Mouse (Mus musculus): Measurements from ENCODE around the gene Gm3448. TPM values are rescaled to one million over a fixed set of nuclear protein-coding genes. Genes with fewer than 3 reads are reported as not detected.
"Not testable (repeated sequence)": the region's sequence is repeated elsewhere in the genome, so short reads cannot be mapped to it uniquely, and the experiment has no call there.

The Gm3448 gene
- total RNA-seq, 2 experiments from 2014 or later = 4.2 to 10.1 TPM

DNA sequence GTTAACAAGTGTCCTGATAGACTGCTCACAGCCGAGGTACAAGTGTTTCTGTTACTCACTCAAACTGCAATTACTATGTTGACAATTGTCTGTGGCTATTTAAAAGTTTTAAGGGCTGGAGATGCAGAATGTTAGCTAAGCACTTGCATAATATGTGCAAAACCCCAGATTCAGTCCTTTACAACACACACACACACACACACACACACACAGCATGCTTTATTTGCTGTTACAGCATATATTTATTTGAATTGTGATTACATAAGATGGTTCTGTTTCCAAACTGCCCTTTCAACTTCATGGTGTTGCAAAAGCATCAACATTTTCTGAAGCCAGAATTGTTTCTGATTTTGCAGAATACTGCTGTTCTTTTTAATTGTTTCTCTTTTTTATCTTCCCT lies 9.0 kb upstream of the Gm3448 start:
- not testable (repeated sequence) for ATAC-seq (replicated peaks; ENCODE audit: low FRiP score, low TSS enrichment, poor library complexity, severe bottlenecking)

DNA sequence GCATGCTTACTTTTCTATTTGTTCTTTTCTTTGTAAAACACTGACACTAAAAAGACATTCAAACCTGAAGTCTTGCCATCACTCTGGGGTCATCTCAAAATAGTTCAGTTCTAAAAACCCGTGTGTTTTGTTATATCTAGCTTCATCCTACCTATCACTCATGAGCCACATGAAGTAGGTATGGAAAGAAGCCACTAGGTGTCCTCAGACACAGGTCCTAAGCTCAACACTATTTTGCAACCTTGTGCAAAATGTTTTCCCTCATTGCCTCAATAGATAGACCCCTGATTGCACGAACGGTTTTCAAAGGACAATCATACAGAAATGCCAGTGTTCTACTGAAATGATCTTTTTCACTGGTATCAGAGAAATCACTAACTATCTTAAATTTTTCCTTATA lies 882 bp downstream of the Gm3448 start:
- peak; percentile 74 for ATAC-seq (replicated peaks; ENCODE audit: low FRiP score, low TSS enrichment, poor library complexity, severe bottlenecking)

DNA sequence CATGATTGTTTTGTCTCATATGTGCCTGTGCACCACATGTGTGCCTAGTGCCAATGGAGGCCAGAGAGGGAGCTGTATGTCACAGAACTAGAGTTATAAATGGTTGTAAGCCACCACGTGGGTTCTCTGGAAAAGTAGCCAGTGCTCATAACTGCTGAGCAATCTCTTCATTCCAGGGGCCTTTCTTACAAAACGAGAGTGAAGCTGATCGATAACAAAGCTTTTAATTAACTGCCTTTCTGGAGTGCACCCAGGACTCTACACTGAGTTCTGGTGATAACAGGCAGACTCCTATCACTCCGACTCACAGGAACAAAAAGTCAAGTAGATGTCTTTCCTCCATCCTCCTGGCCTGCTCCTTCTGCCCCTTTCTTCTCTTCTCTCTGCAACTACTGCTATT lies 9.9 kb downstream of the Gm3448 start:
- ATAC-seq (replicated peaks; ENCODE audit: low FRiP score, low TSS enrichment, poor library complexity, severe bottlenecking) = peak; percentile 82

DNA sequence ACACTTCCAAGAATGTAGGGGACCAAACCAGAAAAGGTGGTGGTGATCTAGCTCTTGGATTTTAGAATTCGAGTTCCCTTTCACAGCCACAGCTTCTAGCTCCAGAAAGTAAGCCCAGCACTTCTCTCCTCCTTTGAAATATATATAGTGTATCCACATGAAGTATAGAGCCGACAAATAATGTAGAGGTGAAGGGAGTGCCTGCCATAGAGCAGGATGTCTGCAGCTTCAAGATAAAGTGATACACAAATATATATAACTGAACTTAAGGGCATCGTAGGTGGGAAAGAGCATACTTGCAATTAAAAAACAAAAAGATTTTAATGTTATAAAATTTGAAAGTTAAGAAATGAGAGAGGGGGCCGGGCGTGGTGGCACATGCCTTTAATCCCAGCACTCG lies 15.8 kb downstream of the Gm3448 start:
- peak; percentile 50 for ATAC-seq (replicated peaks; ENCODE audit: low FRiP score, low TSS enrichment, poor library complexity, severe bottlenecking)

DNA sequence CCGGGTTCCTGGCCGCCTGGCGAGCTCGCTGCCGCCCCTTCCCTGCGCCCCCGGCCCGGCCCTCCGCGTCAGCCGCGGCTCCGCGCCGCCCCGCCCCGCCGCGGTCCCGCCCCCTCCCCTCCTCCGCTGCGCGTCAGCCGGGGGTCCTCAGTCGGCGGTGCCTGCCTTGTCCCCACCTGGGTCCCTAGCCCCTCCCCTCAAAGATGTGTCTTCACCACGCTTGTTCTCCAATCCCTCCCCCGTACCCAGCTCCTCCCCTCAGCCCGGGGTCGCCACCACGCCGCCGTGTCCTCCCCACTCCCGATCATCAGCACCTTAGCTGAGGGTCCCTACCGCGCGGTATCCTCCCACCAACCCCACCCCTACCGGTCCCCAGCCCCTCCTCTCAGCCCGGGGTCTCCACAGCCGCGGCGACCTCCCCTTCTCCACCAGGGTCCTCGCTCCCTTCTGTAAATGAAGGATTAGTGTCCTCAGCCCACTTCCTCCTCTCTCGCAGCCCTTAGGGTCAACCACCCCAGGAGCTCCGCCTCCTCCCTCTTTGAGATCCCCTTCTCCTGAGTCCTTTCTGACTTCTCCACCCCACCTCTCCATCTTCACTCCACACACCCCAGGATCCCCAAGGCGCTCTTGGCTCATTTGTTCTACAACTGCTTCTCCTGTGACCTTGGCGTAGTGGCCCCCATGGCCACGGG lies 16.7 kb downstream of the Gm3448 start:
- ATAC-seq (replicated peaks; ENCODE audit: low FRiP score, low TSS enrichment, poor library complexity, severe bottlenecking) = peak; percentile 31

DNA sequence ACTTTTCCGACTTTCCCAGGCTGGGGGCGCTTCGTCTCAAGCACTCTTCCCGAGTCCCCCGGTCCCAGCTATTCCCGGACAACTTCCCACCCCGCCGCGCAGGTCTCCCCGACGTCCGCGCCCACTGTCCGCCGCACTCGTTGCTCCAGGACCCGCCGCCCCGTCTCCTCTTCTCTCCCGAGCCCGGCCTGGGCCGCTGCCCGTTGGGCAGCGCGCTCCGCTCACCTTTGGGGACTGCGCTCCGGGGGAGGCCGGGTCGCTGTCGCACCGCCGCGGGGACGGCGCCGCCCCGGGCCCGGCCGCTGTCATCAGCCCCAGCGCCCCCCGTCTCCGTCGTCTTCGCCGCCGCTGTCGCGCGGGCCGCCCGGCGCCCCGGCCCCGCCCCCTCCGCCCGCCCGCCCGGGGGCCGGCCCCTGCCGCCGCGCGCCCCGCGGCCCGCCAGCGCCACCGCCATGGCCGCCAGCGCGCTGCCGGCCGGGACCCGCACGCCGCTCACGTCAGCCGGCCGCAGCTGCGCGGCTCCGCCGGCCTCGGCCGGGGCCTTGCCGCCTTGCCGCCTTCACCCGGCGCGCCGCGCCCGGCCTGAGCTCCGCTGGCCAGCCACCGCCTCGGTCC lies 17.4 kb downstream of the Gm3448 start:
- ATAC-seq (replicated peaks; ENCODE audit: low FRiP score, low TSS enrichment, poor library complexity, severe bottlenecking) = not testable (repeated sequence)

DNA sequence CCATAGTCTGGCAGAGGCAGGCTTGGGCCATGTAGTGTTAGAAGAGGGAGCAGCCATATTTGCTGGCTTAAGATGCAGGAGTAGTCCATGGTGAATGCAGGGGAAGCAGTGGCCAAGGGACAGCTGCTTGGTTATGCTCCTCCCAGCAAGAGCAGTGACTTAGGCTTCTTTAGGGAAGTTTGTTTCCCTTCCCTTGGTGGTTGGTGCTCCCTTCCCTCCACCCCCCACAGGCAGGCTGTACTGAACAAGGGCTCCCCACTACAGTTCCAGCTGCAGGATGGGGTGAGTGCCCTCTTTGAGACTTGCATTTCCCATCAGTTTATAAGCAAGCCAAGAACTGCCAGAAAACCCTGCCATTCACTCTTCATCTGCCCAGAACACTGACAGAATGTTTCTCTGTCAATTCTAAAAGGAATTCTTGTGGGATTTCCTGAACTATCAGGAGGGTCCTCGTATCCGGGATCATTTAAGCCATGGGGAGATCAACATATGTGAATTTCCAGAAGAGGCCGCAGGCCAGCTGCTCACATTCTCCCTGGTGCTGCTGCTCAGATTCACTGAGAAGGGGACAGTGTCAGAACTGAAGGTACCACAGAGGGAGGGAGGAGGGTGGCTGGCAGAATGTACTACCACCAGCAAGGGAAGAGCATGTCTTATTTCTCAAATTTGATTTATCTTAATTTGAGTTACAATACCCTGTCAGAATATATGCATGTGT lies 19.7 kb downstream of the Gm3448 start:
- ATAC-seq (replicated peaks; ENCODE audit: low FRiP score, low TSS enrichment, poor library complexity, severe bottlenecking) = not testable (repeated sequence)

DNA sequence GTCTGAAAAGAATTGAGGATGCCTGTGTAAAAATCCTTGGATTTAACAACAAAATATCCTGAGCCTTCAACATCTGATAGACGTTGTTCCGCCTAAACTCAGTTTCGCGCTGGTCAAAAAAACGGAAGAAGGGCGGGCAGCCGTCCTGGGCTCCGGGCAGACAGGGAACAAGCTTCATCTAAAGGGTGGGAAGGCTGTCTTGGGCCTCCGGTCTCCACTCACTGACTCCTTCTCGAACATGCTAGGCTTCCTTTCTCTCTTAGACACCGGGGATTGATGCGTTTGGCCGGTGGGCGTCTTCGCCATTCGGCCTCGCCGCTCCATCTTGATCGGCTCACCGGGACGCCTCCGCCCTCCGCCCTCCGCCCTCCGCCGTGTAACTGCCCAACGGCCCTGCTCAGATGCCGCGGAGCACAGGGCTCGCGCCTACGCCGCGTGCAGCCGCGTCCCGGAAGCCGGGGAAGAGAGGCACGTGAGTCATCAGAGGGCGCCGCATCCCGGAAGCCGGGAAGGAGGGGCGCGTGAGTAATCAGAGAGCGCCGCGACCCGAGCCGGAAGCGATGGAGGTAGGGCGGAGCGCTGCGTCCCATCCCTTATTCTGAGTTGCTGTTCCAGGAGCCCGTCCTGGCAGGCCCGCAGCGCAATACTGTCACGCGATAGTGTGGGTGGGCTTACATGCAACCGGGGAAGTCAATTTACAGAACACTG lies 31.5 kb downstream of the Gm3448 start, which contains the start of gene Gm3435:
Gene Gm3435 (plus strand): TSS at position 471 of the 708 bp plus-strand sequence.
- peak; percentile 92 for ATAC-seq (replicated peaks; ENCODE audit: low FRiP score, low TSS enrichment, poor library complexity, severe bottlenecking)

DNA sequence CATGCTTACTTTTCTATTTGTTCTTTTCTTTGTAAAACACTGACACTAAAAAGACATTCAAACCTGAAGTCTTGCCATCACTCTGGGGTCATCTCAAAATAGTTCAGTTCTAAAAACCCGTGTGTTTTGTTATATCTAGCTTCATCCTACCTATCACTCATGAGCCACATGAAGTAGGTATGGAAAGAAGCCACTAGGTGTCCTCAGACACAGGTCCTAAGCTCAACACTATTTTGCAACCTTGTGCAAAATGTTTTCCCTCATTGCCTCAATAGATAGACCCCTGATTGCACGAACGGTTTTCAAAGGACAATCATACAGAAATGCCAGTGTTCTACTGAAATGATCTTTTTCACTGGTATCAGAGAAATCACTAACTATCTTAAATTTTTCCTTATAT lies 32.2 kb downstream of the Gm3448 start:
- ATAC-seq (replicated peaks; ENCODE audit: low FRiP score, low TSS enrichment, poor library complexity, severe bottlenecking) = peak; percentile 75

DNA sequence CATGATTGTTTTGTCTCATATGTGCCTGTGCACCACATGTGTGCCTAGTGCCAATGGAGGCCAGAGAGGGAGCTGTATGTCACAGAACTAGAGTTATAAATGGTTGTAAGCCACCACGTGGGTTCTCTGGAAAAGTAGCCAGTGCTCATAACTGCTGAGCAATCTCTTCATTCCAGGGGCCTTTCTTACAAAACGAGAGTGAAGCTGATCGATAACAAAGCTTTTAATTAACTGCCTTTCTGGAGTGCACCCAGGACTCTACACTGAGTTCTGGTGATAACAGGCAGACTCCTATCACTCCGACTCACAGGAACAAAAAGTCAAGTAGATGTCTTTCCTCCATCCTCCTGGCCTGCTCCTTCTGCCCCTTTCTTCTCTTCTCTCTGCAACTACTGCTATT lies 41.3 kb downstream of the Gm3448 start:
- ATAC-seq (replicated peaks; ENCODE audit: low FRiP score, low TSS enrichment, poor library complexity, severe bottlenecking) = peak; percentile 81

DNA sequence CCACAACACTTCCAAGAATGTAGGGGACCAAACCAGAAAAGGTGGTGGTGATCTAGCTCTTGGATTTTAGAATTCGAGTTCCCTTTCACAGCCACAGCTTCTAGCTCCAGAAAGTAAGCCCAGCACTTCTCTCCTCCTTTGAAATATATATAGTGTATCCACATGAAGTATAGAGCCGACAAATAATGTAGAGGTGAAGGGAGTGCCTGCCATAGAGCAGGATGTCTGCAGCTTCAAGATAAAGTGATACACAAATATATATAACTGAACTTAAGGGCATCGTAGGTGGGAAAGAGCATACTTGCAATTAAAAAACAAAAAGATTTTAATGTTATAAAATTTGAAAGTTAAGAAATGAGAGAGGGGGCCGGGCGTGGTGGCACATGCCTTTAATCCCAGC lies 47.2 kb downstream of the Gm3448 start:
- peak; percentile 60 for ATAC-seq (replicated peaks; ENCODE audit: low FRiP score, low TSS enrichment, poor library complexity, severe bottlenecking)

DNA sequence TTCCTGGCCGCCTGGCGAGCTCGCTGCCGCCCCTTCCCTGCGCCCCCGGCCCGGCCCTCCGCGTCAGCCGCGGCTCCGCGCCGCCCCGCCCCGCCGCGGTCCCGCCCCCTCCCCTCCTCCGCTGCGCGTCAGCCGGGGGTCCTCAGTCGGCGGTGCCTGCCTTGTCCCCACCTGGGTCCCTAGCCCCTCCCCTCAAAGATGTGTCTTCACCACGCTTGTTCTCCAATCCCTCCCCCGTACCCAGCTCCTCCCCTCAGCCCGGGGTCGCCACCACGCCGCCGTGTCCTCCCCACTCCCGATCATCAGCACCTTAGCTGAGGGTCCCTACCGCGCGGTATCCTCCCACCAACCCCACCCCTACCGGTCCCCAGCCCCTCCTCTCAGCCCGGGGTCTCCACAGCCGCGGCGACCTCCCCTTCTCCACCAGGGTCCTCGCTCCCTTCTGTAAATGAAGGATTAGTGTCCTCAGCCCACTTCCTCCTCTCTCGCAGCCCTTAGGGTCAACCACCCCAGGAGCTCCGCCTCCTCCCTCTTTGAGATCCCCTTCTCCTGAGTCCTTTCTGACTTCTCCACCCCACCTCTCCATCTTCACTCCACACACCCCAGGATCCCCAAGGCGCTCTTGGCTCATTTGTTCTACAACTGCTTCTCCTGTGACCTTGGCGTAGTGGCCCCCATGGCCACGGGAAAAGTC lies 48.1 kb downstream of the Gm3448 start:
- ATAC-seq (replicated peaks; ENCODE audit: low FRiP score, low TSS enrichment, poor library complexity, severe bottlenecking) = peak; percentile 35

DNA sequence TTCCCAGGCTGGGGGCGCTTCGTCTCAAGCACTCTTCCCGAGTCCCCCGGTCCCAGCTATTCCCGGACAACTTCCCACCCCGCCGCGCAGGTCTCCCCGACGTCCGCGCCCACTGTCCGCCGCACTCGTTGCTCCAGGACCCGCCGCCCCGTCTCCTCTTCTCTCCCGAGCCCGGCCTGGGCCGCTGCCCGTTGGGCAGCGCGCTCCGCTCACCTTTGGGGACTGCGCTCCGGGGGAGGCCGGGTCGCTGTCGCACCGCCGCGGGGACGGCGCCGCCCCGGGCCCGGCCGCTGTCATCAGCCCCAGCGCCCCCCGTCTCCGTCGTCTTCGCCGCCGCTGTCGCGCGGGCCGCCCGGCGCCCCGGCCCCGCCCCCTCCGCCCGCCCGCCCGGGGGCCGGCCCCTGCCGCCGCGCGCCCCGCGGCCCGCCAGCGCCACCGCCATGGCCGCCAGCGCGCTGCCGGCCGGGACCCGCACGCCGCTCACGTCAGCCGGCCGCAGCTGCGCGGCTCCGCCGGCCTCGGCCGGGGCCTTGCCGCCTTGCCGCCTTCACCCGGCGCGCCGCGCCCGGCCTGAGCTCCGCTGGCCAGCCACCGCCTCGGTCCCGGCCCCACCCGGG lies 48.7 kb downstream of the Gm3448 start:
- ATAC-seq (replicated peaks; ENCODE audit: low FRiP score, low TSS enrichment, poor library complexity, severe bottlenecking) = not testable (repeated sequence)

DNA sequence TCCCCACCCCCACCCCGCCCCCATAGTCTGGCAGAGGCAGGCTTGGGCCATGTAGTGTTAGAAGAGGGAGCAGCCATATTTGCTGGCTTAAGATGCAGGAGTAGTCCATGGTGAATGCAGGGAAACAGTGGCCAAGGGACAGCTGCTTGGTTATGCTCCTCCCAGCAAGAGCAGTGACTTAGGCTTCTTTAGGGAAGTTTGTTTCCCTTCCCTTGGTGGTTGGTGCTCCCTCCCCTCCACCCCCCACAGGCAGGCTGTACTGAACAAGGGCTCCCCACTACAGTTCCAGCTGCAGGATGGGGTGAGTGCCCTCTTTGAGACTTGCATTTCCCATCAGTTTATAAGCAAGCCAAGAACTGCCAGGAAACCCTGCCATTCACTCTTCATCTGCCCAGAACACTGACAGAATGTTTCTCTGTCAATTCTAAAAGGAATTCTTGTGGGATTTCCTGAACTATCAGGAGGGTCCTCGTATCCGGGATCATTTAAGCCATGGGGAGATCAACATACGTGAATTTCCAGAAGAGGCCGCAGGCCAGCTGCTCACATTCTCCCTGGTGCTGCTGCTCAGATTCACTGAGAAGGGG lies 51.1 kb downstream of the Gm3448 start:
- not testable (repeated sequence) for ATAC-seq (replicated peaks; ENCODE audit: low FRiP score, low TSS enrichment, poor library complexity, severe bottlenecking)

DNA sequence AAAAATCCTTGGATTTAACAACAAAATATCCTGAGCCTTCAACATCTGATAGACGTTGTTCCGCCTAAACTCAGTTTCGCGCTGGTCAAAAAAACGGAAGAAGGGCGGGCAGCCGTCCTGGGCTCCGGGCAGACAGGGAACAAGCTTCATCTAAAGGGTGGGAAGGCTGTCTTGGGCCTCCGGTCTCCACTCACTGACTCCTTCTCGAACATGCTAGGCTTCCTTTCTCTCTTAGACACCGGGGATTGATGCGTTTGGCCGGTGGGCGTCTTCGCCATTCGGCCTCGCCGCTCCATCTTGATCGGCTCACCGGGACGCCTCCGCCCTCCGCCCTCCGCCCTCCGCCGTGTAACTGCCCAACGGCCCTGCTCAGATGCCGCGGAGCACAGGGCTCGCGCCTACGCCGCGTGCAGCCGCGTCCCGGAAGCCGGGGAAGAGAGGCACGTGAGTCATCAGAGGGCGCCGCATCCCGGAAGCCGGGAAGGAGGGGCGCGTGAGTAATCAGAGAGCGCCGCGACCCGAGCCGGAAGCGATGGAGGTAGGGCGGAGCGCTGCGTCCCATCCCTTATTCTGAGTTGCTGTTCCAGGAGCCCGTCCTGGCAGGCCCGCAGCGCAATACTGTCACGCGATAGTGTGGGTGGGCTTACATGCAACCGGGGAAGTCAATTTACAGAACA lies 62.8 kb downstream of the Gm3448 start, which contains the start of the genes 9030025P20Rik and Gm3417:
Gene 9030025P20Rik (plus strand): TSS at position 107 of the 677 bp plus-strand sequence.
Gene Gm3417 (minus strand): TSS at position 429 of the 677 bp plus-strand sequence.
- ATAC-seq (replicated peaks; ENCODE audit: low FRiP score, low TSS enrichment, poor library complexity, severe bottlenecking) = peak; percentile 93

DNA sequence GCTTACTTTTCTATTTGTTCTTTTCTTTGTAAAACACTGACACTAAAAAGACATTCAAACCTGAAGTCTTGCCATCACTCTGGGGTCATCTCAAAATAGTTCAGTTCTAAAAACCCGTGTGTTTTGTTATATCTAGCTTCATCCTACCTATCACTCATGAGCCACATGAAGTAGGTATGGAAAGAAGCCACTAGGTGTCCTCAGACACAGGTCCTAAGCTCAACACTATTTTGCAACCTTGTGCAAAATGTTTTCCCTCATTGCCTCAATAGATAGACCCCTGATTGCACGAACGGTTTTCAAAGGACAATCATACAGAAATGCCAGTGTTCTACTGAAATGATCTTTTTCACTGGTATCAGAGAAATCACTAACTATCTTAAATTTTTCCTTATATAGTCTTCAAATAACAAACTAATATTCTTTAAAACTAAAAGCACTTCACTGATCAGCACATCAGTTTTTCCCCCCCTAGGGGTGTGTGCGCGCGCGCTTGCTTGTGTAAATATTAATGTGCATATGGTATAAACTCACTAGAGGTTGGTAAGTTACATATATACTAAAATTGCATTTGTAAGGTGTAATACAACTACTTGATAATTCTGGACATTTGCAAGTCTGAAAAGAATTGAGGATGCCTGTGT lies 63.5 kb downstream of the Gm3448 start:
- ATAC-seq (replicated peaks; ENCODE audit: low FRiP score, low TSS enrichment, poor library complexity, severe bottlenecking) = peak; percentile 81

DNA sequence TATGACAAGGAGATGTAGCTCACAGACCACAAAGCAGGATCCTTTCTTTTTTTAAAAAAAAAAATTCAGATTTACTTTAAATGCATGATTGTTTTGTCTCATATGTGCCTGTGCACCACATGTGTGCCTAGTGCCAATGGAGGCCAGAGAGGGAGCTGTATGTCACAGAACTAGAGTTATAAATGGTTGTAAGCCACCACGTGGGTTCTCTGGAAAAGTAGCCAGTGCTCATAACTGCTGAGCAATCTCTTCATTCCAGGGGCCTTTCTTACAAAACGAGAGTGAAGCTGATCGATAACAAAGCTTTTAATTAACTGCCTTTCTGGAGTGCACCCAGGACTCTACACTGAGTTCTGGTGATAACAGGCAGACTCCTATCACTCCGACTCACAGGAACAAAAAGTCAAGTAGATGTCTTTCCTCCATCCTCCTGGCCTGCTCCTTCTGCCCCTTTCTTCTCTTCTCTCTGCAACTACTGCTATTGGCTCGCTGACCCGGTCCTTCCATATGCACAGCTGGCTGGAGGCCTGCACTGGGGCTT lies 72.9 kb downstream of the Gm3448 start:
- ATAC-seq (replicated peaks; ENCODE audit: low FRiP score, low TSS enrichment, poor library complexity, severe bottlenecking) = peak; percentile 82

All from megakaryocyte-erythroid progenitor cell, adult 5-6 weeks (primary cell).